Mouse (Mus musculus): ENCODE measurements around the gene S1pr2. TPM values are rescaled to one million over a fixed set of nuclear protein-coding genes. Genes with fewer than 3 reads are reported as not detected.

S1pr2 gene
- total RNA-seq, 1 experiment from 2014 or later: 2.2 TPM

- ATAC-seq (replicated peaks; ENCODE audit: low read depth, poor library complexity, severe bottlenecking): no peak; the same call in 1 of the 2 replicates
Measured at GRCm38 (mm10) chr9:20973001-20973681, 3.4 kb downstream of the S1pr2 start.

GRCm38 (mm10) chr9:20972141-20972992 lies 4.2 kb downstream of the S1pr2 start:
- ATAC-seq (replicated peaks; ENCODE audit: low read depth, poor library complexity, severe bottlenecking): no peak

GRCm38 (mm10) chr9:20971751-20972140 lies 4.8 kb downstream of the S1pr2 start:
- ATAC-seq (replicated peaks; ENCODE audit: low read depth, poor library complexity, severe bottlenecking): no peak

- ATAC-seq (replicated peaks; ENCODE audit: low read depth, poor library complexity, severe bottlenecking): 0 out of 2 replicates have a peak, but pooled peaks have one; percentile 40
Measured at GRCm38 (mm10) chr9:20966747-20967146, 9.8 kb downstream of the S1pr2 start.

- ATAC-seq (replicated peaks; ENCODE audit: low read depth, poor library complexity, severe bottlenecking): no peak
Measured at GRCm38 (mm10) chr9:20966008-20966407, 10.6 kb downstream of the S1pr2 start.

GRCm38 (mm10) chr9:20965606-20966005 lies 11.0 kb downstream of the S1pr2 start:
- ATAC-seq (replicated peaks; ENCODE audit: low read depth, poor library complexity, severe bottlenecking): no peak

- peak; percentile 94 for ATAC-seq (replicated peaks; ENCODE audit: low read depth, poor library complexity, severe bottlenecking)
Measured at GRCm38 (mm10) chr9:20961557-20961956, 15.0 kb downstream of the S1pr2 start.

- ATAC-seq (replicated peaks; ENCODE audit: low read depth, poor library complexity, severe bottlenecking): no peak
Measured at GRCm38 (mm10) chr9:20959430-20959938, 17.1 kb downstream of the S1pr2 start, which contains the start of gene Dnmt1. Gene Dnmt1, minus strand, starts transcription at chr9:20959888.

- no peak for ATAC-seq (replicated peaks; ENCODE audit: low read depth, poor library complexity, severe bottlenecking)
Measured at GRCm38 (mm10) chr9:20956989-20957388, 19.6 kb downstream of the S1pr2 start.

GRCm38 (mm10) chr9:20952520-20953227 lies 23.9 kb downstream of the S1pr2 start:
- peak; percentile 99 for ATAC-seq (replicated peaks; ENCODE audit: low read depth, poor library complexity, severe bottlenecking)

GRCm38 (mm10) chr9:20951966-20952519 lies 24.5 kb downstream of the S1pr2 start:
- ATAC-seq (replicated peaks; ENCODE audit: low read depth, poor library complexity, severe bottlenecking): no peak; the same call in 1 of the 2 replicates

- ATAC-seq (replicated peaks; ENCODE audit: low read depth, poor library complexity, severe bottlenecking): no peak
Measured at GRCm38 (mm10) chr9:20951441-20951840, 25.1 kb downstream of the S1pr2 start.

GRCm38 (mm10) chr9:20950419-20950818 lies 26.2 kb downstream of the S1pr2 start:
- no peak for ATAC-seq (replicated peaks; ENCODE audit: low read depth, poor library complexity, severe bottlenecking)

- ATAC-seq (replicated peaks; ENCODE audit: low read depth, poor library complexity, severe bottlenecking): no peak
Measured at GRCm38 (mm10) chr9:20946066-20946880, 30.3 kb downstream of the S1pr2 start.

GRCm38 (mm10) chr9:20944697-20945370 lies 31.7 kb downstream of the S1pr2 start:
- ATAC-seq (replicated peaks; ENCODE audit: low read depth, poor library complexity, severe bottlenecking): no peak

GRCm38 (mm10) chr9:20943911-20944310 lies 32.7 kb downstream of the S1pr2 start:
- no peak for ATAC-seq (replicated peaks; ENCODE audit: low read depth, poor library complexity, severe bottlenecking)

- ATAC-seq (replicated peaks; ENCODE audit: low read depth, poor library complexity, severe bottlenecking): no peak
Measured at GRCm38 (mm10) chr9:20943396-20943795, 33.2 kb downstream of the S1pr2 start.

GRCm38 (mm10) chr9:20923258-20923657 lies 53.3 kb downstream of the S1pr2 start:
- ATAC-seq (replicated peaks; ENCODE audit: low read depth, poor library complexity, severe bottlenecking): no peak

- ATAC-seq (replicated peaks; ENCODE audit: low read depth, poor library complexity, severe bottlenecking): peak; percentile 72
Measured at GRCm38 (mm10) chr9:20916160-20916559, 60.4 kb downstream of the S1pr2 start.

Data from common myeloid progenitor, adult 5-6 weeks (primary cell).